Mouse (Mus musculus) hindbrain, embryonic 11.5 days (tissue): Measurements from ENCODE around the gene Aff3. TPM values are rescaled to one million over a fixed set of nuclear protein-coding genes. Genes with fewer than 3 reads are reported as not detected.

ENCODE experiments used
- ATAC-seq: fragments of 200-750 bp; cut with Nextera tagmentation; 2 replicates; pipeline ENCODE4 v1.8.0; 2017; ENCODE audit warnings: mild to moderate bottlenecking, moderate TSS enrichment, moderate library complexity; ENCODE audit not compliant: low FRiP score
- DNase-seq: peaks from one replicate; pipeline ENCODE4 v3.0.0-alpha.2; 2015; ENCODE audit warnings: low spot score
- H3K27ac ChIP-seq: fragments of 300-500 bp; sonication (generic); 2 replicates; pipeline ENCODE4 v1.5.1; 2014; ENCODE audit warnings: mild to moderate bottlenecking, low read depth, low read length
- H3K27me3 ChIP-seq: fragments of 300-500 bp; sonication (generic); 2 replicates; pipeline ENCODE4 v1.6.1; 2014; ENCODE audit warnings: mild to moderate bottlenecking, low read length, moderate library complexity, mixed read lengths; ENCODE audit not compliant: control insufficient read depth, insufficient read depth
- H3K36me3 ChIP-seq: fragments of 300-500 bp; sonication (generic); 2 replicates; pipeline ENCODE4 v1.6.1; 2014; ENCODE audit warnings: mild to moderate bottlenecking, low read length, moderate library complexity, mixed read lengths; ENCODE audit not compliant: control insufficient read depth, insufficient read depth
- H3K4me1 ChIP-seq: fragments of 300-500 bp; sonication (generic); replicated peaks from 2 replicates; pipeline ENCODE4 v1.6.1; 2014; ENCODE audit warnings: low read length, mixed read lengths; ENCODE audit not compliant: control insufficient read depth, insufficient read depth
- H3K4me2 ChIP-seq: fragments of 300-500 bp; sonication (generic); replicated peaks from 2 replicates; pipeline ENCODE4 v1.6.1; 2014; ENCODE audit warnings: mild to moderate bottlenecking, low read depth, low read length
- H3K4me3 ChIP-seq: fragments of 300-500 bp; sonication (generic); 2 replicates; pipeline ENCODE4 v1.5.1; 2014; ENCODE audit warnings: low read depth, low read length
- H3K9ac ChIP-seq: fragments of 300-500 bp; sonication (generic); 2 replicates; pipeline ENCODE4 v1.6.1; 2014; ENCODE audit warnings: low read depth, low read length
- H3K9me3 ChIP-seq: fragments of 300-500 bp; sonication (generic); 2 replicates; pipeline ENCODE4 v1.6.1; 2016; ENCODE audit warnings: low read length; ENCODE audit not compliant: control insufficient read depth
- WGBS: fragments of 180-500 bp; shearing (Covaris S2); extraction: QIAGEN DNeasy Blood & Tissue Kit; methylation state at CpG from one replicate; pipeline ENCODE4 v1.1.7; 2014; 5-methylcytosine and 5-hydroxymethylcytosine counted together
- polyA plus RNA-seq: library from polyadenylated mRNA; unstranded; fragments of >200 nt; fragmentation: Nextera tagmentation; extraction: Ambion mirVana; gene quantifications from 2 replicates; pipeline ENCODE4 v1.2.1, GENCODE M21; 2014

Aff3 gene
- polyA plus RNA-seq, 1 experiment from 2014 or later: 19.7 TPM

GRCm38 (mm10) chr1:38389576-38389975, 275.2 kb downstream of the Aff3 start:
- Histone ChIP-seq H3K4me2 (no peak overlapping the region), H3K27me3 (no peaks in the 10 kb centered on the region), H3K9me3 (no peaks in the 10 kb centered on the region), H3K36me3 (no peaks in the 10 kb centered on the region), H3K27ac (no peak overlapping the region), H3K4me1 (peaks cover 9% of the 10 kb centered on the region), H3K4me3 (no peak overlapping the region), H3K9ac (no peak overlapping the region)
- 77% methylated on average over 7 of the region's 7 CpGs for WGBS
- no peak for DNase-seq
- ATAC-seq: no peak

- no peak for DNase-seq
- Histone ChIP-seq H3K4me2 (no peak overlapping the region), H3K36me3 (no peaks in the 10 kb centered on the region), H3K27me3 (no peaks in the 10 kb centered on the region), H3K9me3 (no peaks in the 10 kb centered on the region), H3K27ac (no peak overlapping the region), H3K9ac (no peak overlapping the region), H3K4me3 (no peak overlapping the region), H3K4me1 (peaks cover 1% of the 10 kb centered on the region; the same call in 1 of the 2 replicates)
- WGBS: 93% methylated on average over 3 of the region's 3 CpGs
- no peak for ATAC-seq
These were observed 276.3 kb downstream of the Aff3 start for GRCm38 (mm10) chr1:38388466-38388865.

- ATAC-seq: no peak
- DNase-seq: no peak
- Histone ChIP-seq H3K9ac (no peak overlapping the region), H3K27ac (no peak overlapping the region), H3K9me3 (no peaks in the 10 kb centered on the region), H3K4me1 (no peaks in the 10 kb centered on the region; the same call in 1 of the 2 replicates), H3K27me3 (no peaks in the 10 kb centered on the region), H3K36me3 (no peaks in the 10 kb centered on the region), H3K4me2 (no peak overlapping the region), H3K4me3 (no peak overlapping the region)
- WGBS: 69% methylated on average over 9 of the region's 9 CpGs
These were observed 277.3 kb downstream of the Aff3 start for GRCm38 (mm10) chr1:38387438-38387837.

- no peak for ATAC-seq
- 33% methylated on average over 16 of the region's 16 CpGs for WGBS
- Histone ChIP-seq H3K27me3 (no peaks in the 10 kb centered on the region), H3K4me2 (no peak overlapping the region), H3K4me1 (no peaks in the 10 kb centered on the region), H3K27ac (0 out of 2 replicates have a peak overlapping the region, but pooled peaks have one; percentile 39), H3K36me3 (no peaks in the 10 kb centered on the region; the same call in 1 of the 2 replicates), H3K9ac (no peak overlapping the region), H3K9me3 (peaks cover 2% of the 10 kb centered on the region; the same call in 1 of the 2 replicates), H3K4me3 (no peak overlapping the region)
- DNase-seq: no peak
These were observed 280.2 kb downstream of the Aff3 start for GRCm38 (mm10) chr1:38384457-38385121.

- 0 out of 2 replicates have a peak overlapping the region, but pooled peaks have one; percentile 39 for H3K27ac ChIP-seq
These were observed 280.7 kb downstream of the Aff3 start for GRCm38 (mm10) chr1:38384010-38384409.

GRCm38 (mm10) chr1:38382683-38383082, 282.1 kb downstream of the Aff3 start:
- Histone ChIP-seq H3K27me3 (no peaks in the 10 kb centered on the region), H3K36me3 (no peaks in the 10 kb centered on the region; the same call in 1 of the 2 replicates), H3K27ac (no peak overlapping the region), H3K4me3 (no peak overlapping the region), H3K4me2 (no peak overlapping the region), H3K9ac (no peak overlapping the region), H3K9me3 (peaks cover 2% of the 10 kb centered on the region; the same call in 1 of the 2 replicates), H3K4me1 (no peaks in the 10 kb centered on the region)
- WGBS: 83% methylated on average over 4 of the region's 4 CpGs
- ATAC-seq: no peak
- no peak for DNase-seq

More at GRCm38 (mm10) chr1:38384010-38384409, 280.7 kb downstream of the Aff3 start:
- H3K27me3 ChIP-seq: no peaks in the 10 kb centered on the region
- no peak overlapping the region for H3K4me3 ChIP-seq
- H3K9ac ChIP-seq: no peak overlapping the region
- DNase-seq (no peak), ATAC-seq (no peak)
- H3K4me1 ChIP-seq: no peaks in the 10 kb centered on the region
- no peak overlapping the region for H3K4me2 ChIP-seq
- WGBS: 81% methylated on average over 7 of the region's 7 CpGs
- H3K36me3 ChIP-seq: no peaks in the 10 kb centered on the region; the same call in 1 of the 2 replicates
- peaks cover 2% of the 10 kb centered on the region; the same call in 1 of the 2 replicates for H3K9me3 ChIP-seq

- WGBS: 77% methylated on average over 3 of the region's 3 CpGs
- Histone ChIP-seq H3K4me3 (no peak overlapping the region), H3K4me1 (no peaks in the 10 kb centered on the region), H3K4me2 (no peak overlapping the region), H3K27me3 (no peaks in the 10 kb centered on the region), H3K36me3 (no peaks in the 10 kb centered on the region; the same call in 1 of the 2 replicates), H3K9me3 (peaks cover 2% of the 10 kb centered on the region; the same call in 1 of the 2 replicates), H3K9ac (no peak overlapping the region), H3K27ac (no peak overlapping the region)
- DNase-seq: no peak
- no peak for ATAC-seq
These were observed 286.8 kb downstream of the Aff3 start for GRCm38 (mm10) chr1:38377930-38378329.

- Histone ChIP-seq H3K4me3 (no peak overlapping the region), H3K4me1 (no peaks in the 10 kb centered on the region), H3K27ac (no peak overlapping the region), H3K9ac (no peak overlapping the region), H3K27me3 (no peaks in the 10 kb centered on the region), H3K9me3 (no peaks in the 10 kb centered on the region), H3K36me3 (no peaks in the 10 kb centered on the region), H3K4me2 (no peak overlapping the region)
- DNase-seq (no peak), ATAC-seq (no peak)
- WGBS: 86% methylated on average over 8 of the region's 8 CpGs
These were observed 295.6 kb downstream of the Aff3 start for GRCm38 (mm10) chr1:38369166-38369565.

GRCm38 (mm10) chr1:38368081-38368689, 296.6 kb downstream of the Aff3 start:
- Histone ChIP-seq H3K36me3 (no peaks in the 10 kb centered on the region), H3K4me3 (no peak overlapping the region), H3K27ac (no peak overlapping the region), H3K27me3 (no peaks in the 10 kb centered on the region), H3K4me1 (no peaks in the 10 kb centered on the region), H3K9me3 (no peaks in the 10 kb centered on the region), H3K9ac (no peak overlapping the region), H3K4me2 (no peak overlapping the region)
- whole genome bisulfite sequencing: 93% methylated on average over 6 of the region's 6 CpGs
- ATAC-seq (no peak), DNase-seq (no peak)
